Mouse (Mus musculus) induced T-regulatory cell, adult 2 months (primary cell): ENCODE measurements around the gene Dazap1.
"Not testable (repeated sequence)": the region's sequence is repeated elsewhere in the genome, so short reads cannot be mapped to it uniquely, and the experiment has no call there.

Source experiments
- DNase-seq: peaks from one replicate; pipeline ENCODE4 v3.0.0-alpha.2; 2012; ENCODE audit warnings: low read depth

Gene Dazap1

DNA sequence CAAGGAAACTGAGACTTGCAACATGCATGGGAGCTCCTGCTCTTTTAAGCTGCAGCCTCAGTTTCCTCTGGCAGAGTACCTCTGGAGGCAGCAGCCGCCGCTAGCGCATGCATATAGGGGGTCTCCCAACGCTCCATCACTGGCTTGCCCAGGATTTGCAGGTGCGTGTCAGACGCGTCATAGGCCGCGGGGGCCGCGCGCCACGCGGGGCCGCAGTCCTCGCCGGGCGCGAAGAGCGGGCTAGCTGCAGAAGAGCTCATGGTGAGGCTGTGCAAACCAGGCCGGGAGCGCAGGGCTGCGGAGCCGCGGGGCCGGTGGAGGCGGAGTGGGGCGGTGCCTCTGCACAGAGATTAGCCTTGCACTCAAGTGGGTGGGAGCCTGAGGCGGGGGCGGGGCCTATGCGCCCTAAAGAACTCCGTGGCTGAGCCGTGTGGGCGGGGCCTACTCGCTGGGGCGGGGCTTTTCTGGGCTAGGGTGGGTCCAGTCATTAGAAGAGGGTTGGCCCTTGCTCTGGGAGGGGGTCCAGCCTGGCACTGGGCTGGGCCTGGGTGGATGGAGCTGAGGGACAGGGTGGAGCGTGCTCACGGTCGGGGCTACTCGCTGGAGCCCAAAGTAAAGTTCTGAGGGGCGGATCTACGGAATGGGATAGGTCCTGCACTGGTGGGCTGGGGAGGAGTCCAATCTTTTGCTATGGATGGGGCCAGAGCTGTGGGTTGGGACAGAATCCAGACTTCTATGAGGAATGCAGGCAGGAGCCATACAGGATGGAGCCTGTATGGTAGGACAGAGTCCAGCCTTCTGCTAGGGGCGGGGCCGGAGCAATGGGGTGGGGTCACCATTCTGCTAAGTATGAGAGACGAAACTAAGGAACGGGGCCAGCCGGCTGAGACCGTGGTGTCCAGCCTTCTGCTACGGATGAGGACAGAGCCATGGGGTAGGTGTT, at the start of gene Dazap1, which contains the start of gene Gamt:
Dazap1 (plus strand) TSS at position 845 of the 943 bp plus-strand sequence.
Gamt (minus strand) TSS at position 371 of the 943 bp plus-strand sequence.
- peak; percentile 97 for DNase-seq

DNA sequence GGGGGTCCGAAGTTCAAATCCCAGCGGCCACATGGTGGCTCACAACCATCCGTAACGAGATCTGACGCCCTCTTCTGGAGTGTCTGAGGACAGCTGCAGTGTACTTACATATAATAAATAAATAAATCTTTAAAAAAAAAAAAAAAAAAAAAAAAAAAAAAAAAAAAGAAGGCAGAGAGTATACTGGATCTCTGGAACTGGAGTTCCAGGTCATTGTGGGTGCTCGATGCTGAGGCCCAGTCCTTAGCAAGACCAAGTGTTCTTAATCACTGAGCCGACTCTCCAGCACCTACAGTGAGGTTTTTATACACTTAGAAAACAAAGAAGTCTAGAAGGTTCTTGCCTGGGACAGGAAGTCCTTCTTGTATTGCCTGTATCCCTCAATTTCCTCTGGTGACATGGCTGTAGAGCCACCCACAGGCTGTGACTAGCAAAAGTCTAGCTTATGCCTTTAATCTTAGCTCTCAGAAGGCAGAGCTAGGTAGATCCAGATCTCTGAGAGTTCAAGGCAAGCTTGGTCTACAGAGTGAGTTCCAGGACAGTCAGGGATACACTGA, 49.7 kb upstream of the Dazap1 start:
- DNase-seq = peak; percentile 34

DNA sequence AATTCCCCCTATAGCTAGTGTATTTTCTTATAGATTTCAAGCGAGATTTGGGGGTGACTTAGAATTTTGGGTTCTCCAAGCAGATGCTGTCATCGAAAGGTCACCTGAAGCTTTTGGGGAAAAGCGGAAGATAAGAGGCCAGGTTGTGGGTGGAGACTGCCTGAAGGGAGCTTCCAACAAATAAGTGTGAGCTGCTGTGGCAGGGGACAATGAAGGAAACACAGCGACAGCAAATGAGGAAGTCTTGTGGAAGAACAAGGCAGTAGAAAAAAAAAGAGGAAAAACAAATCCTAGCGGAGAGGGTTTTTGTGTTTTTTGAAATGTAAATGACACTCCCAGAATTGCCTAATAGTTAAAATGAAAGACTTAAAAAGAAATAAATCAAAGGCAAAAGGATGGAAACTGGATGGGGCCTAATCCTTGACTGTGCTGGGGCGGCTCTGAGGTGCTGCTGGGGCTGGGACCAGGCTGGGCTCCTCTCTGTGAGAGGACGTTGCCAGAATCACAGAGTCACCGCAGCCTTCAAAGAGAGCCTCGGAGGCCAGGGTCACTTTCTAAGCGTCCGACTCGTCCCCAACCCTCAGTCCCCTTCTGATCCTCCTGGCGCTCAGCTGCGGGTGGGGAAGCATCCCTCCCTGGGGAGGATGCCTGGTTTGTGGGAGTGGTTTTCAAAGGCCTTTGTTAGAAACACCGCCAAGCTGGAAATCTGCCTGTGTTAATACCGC, 46.1 kb upstream of the Dazap1 start:
- DNase-seq = no peak

- no peak for DNase-seq
Measured at GRCm38 (mm10) chr10:80220676-80221075, 40.6 kb upstream of the Dazap1 start.

GRCm38 (mm10) chr10:80223137-80223536, 38.1 kb upstream of the Dazap1 start:
- peak; percentile 20 for DNase-seq

- no peak for DNase-seq
Measured at GRCm38 (mm10) chr10:80226071-80226415, 35.2 kb upstream of the Dazap1 start.

GRCm38 (mm10) chr10:80226416-80227165, 34.7 kb upstream of the Dazap1 start, which contains the start of gene Mum1:
Mum1 (plus strand) TSS chr10:80226434.
- DNase-seq = peak; percentile 98

DNA sequence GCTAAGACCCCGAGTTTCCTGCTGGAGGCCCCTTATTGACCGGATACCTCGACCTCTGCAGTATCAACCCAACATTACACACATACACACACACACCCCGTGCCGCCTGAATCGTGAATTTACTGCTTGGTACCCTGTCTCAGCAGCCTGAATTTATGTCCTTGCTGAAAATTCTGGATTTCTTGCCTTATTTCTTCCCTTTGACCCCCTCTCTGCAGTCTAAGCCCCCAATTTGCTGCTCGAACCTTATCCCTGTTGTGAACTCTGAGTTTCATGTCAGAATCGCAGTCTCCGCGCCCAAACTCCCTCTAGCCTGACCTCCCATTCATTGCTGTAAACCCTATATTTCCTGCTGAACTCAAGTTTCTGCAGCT, 34.1 kb upstream of the Dazap1 start:
- no peak for DNase-seq

DNA sequence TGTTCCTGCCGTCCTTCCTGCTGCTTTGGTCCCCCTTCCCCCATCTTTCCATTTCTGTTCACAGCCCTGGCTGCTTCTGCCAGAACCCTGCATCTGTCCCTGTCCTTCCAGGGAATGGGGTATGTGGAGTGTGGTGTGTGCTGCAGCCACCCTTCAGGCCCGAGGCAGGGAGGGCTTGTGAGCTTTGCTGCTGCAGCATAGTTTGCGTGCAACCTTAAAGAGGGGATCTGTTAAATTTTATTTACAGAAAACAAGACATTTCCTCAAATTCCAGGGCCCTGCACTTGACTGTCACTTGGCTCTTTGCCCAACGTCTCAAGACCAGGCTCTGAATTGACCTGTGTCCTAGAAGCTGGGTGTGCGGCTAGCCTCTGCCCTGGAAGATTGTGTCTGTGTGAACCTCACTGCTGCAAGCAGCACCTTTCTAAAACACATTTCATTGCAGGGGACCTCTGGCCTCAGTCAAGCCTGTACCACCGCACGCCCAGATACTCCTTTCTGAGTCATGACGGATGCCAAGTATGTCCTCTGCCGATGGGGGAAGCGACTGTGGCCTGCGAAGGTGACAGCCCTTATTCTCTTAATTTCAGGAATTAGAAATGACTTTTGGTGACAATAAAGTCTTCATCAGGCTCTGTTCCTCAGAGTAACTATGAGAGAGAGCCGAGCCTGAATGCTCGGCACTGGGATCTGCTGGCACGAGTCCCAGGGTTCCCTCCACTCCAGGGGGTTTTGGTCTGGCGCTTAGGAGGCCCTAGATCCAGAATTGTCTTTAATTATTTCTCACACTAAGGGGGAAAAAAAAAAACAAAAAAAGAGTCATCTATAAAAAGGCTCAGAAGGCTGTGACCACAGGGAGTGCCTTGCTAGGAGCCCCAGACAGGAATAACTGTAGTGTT, 33.2 kb upstream of the Dazap1 start:
- DNase-seq = no peak

DNA sequence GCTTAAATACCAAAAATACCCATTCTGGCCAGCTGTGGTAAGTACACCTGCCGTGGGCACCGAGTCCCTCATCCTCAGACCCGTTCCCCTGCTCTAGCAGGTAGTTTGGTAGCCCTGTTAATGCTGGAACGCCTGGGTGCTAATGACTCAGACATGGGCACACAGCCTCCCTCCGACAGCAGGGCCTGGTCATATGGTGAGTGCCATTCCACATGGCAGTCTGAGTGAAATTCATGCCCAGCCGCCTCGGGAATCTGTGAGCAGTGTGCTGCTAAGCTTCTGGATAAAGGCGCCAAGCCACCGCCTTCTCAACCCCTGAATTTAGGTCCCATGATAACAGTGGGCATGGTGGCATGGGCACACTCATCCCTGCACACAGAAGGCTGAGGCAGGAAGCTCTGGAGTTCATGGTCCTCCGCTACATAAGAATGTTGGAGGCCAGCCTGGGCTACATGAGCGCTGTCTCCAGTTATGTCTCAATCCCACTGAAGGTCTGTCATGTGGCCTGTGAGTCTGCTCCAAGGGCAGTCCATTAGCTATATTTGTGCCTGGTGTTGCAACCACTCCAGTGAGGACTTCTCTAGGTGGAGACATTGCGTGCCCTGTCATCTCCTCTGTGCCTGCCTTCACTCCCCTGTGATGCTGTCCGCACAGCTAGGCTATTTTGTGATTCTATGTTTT, 25.0 kb upstream of the Dazap1 start:
- no peak for DNase-seq

- no peak for DNase-seq
Measured at GRCm38 (mm10) chr10:80237020-80237419, 24.3 kb upstream of the Dazap1 start.

DNA sequence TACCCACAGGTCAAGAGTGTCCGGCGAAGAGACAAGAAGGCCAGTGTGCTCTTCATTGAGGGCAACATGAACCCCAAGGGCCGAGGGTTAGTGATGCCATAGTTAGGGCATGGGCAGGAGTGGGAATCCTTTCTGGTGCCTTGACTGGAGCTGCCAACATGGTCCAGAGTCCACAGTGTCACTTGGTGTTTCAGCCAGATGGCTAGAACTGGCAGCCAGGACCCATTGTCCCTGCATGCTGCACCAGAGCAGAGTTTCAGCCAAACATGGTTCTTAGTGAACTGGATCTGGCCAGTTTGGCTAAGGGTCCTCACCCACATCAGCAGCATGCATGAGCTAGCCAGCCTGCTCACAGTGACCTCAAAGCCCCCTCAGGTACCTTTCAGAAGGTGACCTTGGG, 23.0 kb upstream of the Dazap1 start:
- DNase-seq = no peak

DNA sequence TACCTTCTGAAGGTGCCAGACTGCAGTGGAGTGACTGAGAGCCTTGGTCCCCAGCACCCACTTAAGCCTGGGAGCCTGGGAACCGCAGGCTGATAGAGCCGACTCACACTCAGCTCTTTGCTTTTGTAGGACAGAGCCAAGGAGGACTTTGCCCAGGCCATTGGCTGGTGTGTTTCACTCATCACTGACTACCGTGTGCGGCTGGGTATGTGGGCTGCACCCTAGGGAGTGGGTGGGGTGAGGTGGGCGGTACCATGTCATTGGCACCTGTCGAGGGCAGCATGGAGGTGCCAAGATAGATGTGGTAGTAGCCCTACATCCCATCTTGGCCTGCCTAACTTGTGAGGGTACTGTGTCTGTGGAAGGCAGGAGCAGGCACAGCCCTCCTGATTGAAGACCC, 21.5 kb upstream of the Dazap1 start:
- no peak for DNase-seq

GRCm38 (mm10) chr10:80242088-80242487, 19.2 kb upstream of the Dazap1 start:
- DNase-seq = no peak

DNA sequence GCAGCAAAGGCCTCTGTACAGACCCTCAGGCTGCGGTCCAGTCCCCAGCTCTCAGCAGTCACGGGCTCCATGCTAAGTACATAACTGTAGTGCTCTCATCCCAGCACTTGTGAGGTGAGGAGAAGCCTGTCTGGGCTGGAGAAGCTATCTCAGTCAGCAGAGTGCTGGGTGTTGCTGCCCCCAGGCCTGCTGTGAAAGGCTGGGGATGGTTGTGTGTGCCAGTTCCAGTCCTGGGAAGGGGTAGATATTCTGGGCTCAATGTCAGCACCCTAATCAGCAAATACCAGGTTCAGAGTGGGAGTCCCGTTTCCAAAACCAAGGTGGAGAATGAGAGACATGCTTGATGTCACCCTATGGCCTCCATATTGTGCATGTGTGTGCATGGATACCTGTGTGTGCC, 18.7 kb upstream of the Dazap1 start:
- no peak for DNase-seq

DNA sequence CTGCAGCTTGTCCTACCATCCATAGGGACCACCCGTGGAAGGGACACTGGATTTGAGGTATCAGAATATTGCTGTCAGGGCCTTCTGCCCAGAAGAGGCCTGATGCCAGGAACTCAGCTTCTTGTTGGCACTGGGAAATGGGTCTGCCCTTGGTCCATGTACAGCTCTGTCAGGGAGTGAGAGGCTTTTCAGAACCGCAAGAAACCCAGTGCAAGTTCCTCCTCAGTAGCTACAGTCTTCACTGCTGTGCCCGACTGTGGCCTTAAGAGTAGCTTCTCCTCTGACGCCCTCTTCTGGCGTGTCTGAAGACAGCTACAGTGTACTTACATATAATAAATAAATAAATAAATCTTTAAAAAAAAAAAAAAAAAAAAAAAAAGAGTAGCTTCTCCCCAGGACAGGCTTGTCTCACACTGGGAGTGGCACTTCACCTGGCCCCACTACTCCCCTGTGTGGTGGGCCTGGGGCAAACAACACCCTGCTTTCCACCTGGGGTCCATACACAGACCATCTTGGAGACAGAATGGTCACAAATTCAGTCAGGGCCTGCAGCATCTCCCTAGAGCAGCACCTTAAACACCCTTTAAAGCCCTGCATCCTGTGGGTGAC, 16.4 kb upstream of the Dazap1 start:
- DNase-seq = peak; percentile 75

DNA sequence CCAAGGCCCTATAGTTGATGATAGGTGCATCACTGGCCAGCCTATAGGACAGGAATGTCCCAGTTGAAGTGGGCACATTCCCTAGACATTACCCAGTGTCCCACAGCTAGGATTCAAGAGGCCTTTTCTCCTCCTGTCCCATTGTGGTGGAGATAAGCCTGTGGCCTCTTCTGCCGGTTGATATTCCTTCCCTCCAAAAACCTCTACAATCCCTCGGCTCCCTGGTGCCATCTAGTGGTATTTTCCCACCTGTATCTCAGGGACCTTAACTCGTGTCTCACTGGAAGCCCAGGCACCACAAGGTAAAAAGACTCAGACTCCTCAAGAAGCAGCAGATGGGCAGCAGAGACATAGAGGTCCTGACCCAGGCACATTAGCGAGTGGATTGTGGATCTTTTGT, 15.7 kb upstream of the Dazap1 start:
- peak; percentile 90 for DNase-seq

DNA sequence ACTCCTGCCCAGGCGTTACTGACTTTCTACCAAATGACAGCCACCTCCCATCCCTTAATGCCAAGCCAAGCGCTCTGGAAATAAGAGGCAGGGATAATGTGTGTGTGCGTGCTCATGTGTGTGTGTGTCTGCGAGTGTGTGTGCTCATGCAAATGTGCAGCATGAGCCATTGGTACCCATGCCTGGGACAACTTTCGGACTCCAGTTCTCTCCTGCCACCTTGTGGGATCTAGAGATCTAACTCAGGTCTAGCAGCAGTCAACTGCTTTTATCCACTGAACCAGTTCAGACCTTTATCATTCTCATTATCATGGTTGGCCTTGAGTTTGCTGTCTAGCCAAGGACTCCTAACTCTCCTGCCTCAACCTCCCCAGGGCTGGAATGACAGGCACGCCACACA, 13.4 kb upstream of the Dazap1 start:
- DNase-seq = peak; percentile 34

GRCm38 (mm10) chr10:80248437-80248836, 12.8 kb upstream of the Dazap1 start:
- not testable (repeated sequence) for DNase-seq
